Mouse (Mus musculus) WW6 (cell line): ENCODE measurements around the gene Kcnh7.
"Not testable (repeated sequence)": the region's sequence is repeated elsewhere in the genome, so short reads cannot be mapped to it uniquely, and the experiment has no call there.

ENCODE experiments used
- DNase-seq: peaks from one replicate; pipeline ENCODE4 v3.0.0-alpha.2; 2013; ENCODE audit warnings: low read depth, low spot score

Gene Kcnh7

DNA sequence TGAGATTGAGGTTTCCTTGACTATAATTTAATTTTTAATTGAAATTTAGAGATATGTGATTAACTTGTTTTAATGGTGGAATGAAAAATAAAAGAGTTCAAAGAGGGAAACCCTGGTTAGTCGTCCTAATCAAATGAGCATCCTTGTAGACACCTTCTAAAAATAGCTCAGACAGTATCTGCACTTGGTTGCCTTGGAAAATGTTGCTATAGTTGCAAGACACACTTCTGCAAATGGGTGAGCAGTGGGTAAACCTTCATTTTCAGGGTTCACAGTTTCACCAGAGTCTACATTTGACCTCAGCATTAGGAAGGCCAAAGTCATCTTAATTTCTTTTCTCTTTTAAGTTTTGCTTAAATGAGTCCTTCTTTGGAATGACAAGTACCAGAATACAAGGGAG lies 465.7 kb downstream of the Kcnh7 start:
- no peak for DNase-seq

- DNase-seq = no peak
Measured at GRCm38 (mm10) chr2:62717270-62717669, 466.8 kb downstream of the Kcnh7 start.

DNA sequence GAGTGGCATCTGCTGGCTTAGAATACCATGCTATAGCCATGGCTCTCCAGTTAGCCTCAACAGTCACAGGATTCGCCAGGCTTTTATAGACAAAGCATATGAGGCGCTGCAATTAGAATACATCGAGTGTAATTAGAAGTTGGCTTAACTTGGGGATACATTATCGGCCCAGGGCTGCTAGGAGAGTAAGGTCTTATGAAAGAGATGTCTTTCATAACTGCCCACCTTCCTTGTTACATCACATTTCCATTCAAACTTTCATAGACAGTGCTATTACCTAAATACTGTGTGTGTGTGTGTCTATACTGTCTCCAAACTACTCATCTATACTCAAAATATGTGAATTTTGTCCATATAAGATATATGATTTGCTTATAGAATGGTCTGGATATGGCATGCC lies 468.8 kb downstream of the Kcnh7 start:
- no peak for DNase-seq

- DNase-seq = not testable (repeated sequence)
Measured at GRCm38 (mm10) chr2:62714362-62714761, 469.7 kb downstream of the Kcnh7 start.

- DNase-seq = no peak
Measured at GRCm38 (mm10) chr2:62709633-62710032, 474.5 kb downstream of the Kcnh7 start.

- DNase-seq = no peak
Measured at GRCm38 (mm10) chr2:62706313-62706712, 477.8 kb downstream of the Kcnh7 start.

GRCm38 (mm10) chr2:62685934-62686333 lies 498.2 kb downstream of the Kcnh7 start:
- no peak for DNase-seq

GRCm38 (mm10) chr2:62684989-62685595 lies 499.0 kb downstream of the Kcnh7 start:
- DNase-seq = no peak

DNA sequence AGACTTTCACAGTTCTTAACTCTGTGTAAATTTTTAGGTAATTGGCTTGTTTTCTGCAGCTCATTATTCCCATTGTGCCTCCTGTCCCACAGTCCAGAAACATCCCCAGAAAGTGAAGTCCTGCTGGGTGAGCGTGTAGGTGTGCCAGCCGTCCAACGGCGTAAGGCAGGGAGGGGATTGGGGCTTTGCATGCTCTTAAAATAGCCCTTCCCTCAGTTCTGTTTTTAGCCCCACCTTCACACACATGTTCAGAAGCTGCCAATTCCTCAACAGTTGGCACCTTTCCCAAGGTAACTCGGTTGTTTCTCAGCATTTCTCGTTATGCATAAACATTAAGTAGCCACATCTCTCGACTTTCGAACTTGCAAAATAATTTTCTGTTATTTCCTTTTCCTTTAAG lies 502.4 kb downstream of the Kcnh7 start:
- DNase-seq = no peak

GRCm38 (mm10) chr2:62672788-62673187 lies 511.3 kb downstream of the Kcnh7 start:
- DNase-seq = no peak

DNA sequence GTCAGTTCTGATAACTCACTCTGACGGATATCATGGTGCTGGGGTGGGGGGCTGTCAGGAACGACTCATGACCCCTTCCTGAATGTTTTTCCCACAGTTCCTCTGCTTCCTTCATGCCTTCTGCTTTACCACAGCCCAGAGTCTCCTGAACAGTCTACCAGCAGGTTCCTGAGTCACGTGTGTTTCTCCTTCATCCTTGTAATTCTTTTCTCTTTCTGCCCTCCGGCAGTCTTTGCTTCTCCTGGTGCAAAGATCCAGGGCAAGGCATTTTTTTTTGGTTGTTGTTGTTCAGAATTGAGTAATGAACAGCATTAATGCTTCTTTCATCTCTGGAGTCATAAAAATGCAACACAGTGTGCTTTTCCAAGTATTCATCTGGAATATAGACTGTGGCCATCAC lies 513.3 kb downstream of the Kcnh7 start:
- DNase-seq = no peak

DNA sequence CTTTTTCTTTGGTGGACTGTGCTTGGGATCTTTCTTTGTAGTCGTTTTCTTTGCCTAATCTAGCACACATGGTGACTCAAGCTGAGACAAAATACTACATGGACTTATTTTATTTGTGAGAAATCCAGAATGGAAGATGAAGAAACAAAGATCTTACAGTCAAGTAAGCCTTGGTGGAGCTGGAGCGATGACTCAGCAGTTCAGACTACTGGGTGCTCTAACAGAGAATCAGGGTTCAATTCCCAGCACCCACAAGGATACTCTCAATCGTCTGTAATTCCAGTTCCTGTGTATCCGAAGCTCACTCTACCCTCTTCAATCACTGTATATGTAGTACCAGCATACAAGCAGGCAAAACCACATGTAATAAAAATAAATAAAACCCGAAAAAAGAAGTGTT lies 513.8 kb downstream of the Kcnh7 start:
- DNase-seq = no peak

DNA sequence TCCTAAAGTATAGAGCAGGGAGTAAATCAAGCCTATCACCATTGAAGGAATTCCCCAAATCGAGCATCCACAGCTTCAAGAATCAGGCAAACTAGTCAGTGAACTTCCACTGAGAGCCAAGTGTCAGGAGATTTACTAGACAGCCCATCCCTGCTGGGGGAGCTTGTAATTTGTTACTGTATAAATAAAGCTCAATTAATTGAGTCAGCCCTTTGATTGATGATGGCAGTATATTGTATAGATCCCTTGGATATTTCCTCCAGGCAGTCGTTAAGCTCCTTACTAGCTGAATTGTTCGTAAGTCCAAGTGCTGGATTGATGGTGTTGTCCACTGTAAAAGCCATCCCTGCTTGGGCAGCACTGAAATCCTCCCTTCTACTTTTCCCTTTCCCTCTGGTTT lies 514.2 kb downstream of the Kcnh7 start:
- no peak for DNase-seq

GRCm38 (mm10) chr2:62665536-62665935 lies 518.6 kb downstream of the Kcnh7 start:
- DNase-seq = no peak

DNA sequence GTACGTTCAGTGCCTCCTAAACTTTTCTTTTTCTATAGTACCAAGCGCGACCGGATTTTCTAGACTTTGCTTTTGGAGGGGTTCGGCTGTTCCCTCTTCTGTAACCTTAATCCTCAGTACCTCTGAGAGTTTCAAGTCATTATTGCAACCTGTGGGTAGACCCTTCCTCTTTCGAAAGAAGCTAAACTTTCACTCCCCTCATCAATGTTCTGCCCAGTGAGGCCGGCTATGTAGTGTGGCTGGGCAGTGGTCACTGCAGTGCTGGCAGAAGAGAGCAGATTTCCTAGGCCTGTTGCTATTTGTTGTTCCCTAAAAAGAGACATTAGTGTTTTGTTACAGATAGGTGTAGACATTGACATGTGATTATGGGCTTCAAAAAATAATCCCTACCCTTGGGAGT lies 519.2 kb downstream of the Kcnh7 start:
- DNase-seq = no peak

- DNase-seq = peak; percentile 68
Measured at GRCm38 (mm10) chr2:62664135-62664670, 519.9 kb downstream of the Kcnh7 start, which contains the start of gene Gca. Gene Gca (plus strand): TSS chr2:62664285.

DNA sequence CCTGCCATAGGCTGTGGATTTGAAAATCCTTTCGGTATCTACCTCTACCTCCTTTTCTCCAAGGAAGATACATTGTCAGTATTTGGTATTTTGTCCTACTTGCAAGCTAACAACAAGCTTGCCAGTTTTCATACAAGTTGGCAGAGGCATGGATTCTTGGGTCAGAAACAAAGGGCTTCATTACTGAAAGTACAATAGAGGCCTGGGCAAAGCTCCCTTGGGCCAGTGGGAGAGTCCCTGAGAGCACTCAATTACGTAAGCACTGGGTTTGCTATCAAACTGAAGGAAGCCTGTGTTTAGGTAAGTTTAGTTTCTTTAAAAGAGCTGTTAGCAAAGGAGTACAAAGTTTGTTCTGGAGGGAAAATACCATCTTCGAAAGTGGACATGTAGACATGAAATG lies 521.5 kb downstream of the Kcnh7 start:
- no peak for DNase-seq

GRCm38 (mm10) chr2:62660565-62660964 lies 523.5 kb downstream of the Kcnh7 start:
- no peak for DNase-seq

DNA sequence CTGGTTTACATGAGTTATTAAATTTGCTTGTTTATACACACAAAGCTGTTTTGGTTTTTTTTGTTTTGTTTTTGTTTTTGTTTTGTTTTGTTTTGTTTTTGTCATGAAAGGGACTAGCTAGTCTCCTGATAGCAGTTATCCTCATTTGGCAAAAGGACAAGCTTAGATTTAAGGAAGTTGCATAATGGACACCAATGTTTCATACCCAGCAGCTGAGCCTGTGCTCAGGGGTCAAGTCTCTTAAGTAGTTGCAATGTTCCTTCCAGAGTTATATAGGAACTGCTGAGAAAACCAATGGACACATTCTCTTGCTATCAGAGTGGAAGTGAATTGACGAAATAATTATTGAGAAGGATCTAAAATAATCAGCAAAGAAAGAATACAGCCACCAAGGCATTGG lies 528.0 kb downstream of the Kcnh7 start:
- no peak for DNase-seq

DNA sequence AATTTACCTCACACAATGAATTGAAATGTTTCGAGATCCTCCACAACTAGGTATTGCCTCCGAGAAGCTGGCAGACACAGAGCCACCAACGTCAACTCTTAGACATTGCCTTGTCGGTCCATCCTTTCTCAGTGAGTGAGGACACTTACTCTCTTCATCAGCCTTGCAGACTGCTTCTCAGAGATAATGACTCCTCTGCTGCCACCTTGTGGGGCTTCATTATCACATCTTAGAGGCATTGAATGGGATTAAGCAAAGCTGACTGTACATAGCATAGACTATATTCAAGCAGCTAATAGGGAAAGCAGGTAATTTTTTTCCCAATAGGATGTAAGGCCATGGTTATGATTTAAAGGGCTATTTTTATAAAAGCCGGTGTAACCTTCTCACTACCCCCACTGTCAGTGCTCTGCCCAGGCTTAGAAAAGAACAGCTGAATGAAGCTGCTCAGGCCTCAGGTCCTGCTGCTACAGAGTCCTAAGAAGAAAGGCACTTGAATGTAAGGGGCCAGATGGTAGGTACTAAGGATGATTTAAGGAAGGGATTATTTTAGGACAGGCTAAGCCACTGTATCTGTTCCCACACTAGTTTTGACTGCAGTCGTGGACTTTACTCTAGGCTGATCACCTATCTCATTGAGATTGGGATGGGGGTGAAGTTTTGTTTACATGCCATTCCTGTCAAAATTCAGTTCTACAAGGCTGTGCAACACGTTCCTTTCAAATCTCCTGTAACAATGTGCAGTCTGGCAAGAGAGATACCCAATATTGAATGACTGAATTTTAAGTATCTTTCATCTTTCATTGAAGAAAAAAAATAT lies 529.4 kb downstream of the Kcnh7 start:
- DNase-seq = no peak

- no peak for DNase-seq
Measured at GRCm38 (mm10) chr2:62652466-62652865, 531.6 kb downstream of the Kcnh7 start.

- DNase-seq = no peak
Measured at GRCm38 (mm10) chr2:62651890-62652289, 532.2 kb downstream of the Kcnh7 start.

DNA sequence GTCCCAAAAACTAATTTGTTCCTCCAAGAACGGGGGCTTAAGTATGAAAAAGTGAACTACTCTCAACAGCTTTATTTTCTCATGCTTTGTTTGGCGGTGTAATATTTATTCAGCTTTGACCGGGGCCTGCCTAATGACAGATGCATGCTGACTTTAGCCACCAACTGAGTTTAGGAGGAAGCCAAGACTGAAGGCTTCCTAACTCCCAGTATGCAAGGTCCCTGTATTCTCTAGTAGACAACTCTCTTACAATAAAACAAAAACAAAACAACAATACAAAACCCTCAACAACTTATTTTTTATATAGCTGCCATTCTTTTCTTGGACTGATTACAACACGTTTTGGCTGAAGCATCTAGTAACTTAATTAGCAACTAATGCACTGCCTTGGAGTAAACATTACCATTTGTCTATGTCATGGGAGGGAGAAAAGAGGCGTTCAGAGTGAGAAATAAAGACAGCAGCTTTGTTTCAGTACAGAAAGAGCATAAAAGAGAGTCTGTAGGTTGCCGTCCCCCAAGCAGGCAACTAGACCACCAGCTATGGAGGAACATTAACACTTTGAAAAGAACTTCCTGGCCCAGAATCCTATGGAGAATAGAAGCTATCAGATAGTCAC lies 537.3 kb downstream of the Kcnh7 start:
- no peak for DNase-seq
